Mouse (Mus musculus): Measurements from ENCODE around the gene Phf6.
"Not testable (repeated sequence)": the region's sequence is repeated elsewhere in the genome, so short reads cannot be mapped to it uniquely, and the experiment has no call there.

Gene Phf6

GRCm38 (mm10) chrX:52911587-52912371, at the start of gene Phf6:
Phf6 (plus strand) TSS chrX:52912266.
- peak; percentile 73 to 86 for DNase-seq (ENCODE audit: low spot score in 2 of 2)

GRCm38 (mm10) chrX:52864126-52864525, 47.9 kb upstream of the Phf6 start:
- no peak for DNase-seq (ENCODE audit: low spot score in 2 of 2)

DNA sequence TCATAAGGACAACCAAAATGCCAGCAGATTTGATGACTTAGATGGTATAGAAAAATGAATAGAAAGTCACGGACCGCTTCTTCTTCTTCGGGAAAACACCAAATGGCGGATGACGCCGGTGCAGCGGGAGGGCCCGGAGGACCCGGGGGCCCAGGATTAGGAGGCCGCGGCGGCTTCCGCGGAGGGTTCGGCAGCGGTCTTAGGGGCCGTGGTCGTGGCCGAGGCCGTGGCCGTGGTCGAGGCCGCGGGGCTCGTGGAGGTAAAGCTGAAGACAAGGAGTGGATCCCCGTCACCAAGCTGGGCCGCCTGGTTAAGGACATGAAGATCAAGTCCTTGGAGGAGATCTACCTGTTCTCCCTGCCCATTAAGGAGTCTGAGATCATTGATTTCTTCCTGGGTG, 13.6 kb upstream of the Phf6 start:
- not testable (repeated sequence) for DNase-seq (ENCODE audit: low spot score in 2 of 2)

- DNase-seq (ENCODE audit: low spot score in 2 of 2) = no peak
Observed at GRCm38 (mm10) chrX:52912372-52912728, 284 bp downstream of the Phf6 start.

DNA sequence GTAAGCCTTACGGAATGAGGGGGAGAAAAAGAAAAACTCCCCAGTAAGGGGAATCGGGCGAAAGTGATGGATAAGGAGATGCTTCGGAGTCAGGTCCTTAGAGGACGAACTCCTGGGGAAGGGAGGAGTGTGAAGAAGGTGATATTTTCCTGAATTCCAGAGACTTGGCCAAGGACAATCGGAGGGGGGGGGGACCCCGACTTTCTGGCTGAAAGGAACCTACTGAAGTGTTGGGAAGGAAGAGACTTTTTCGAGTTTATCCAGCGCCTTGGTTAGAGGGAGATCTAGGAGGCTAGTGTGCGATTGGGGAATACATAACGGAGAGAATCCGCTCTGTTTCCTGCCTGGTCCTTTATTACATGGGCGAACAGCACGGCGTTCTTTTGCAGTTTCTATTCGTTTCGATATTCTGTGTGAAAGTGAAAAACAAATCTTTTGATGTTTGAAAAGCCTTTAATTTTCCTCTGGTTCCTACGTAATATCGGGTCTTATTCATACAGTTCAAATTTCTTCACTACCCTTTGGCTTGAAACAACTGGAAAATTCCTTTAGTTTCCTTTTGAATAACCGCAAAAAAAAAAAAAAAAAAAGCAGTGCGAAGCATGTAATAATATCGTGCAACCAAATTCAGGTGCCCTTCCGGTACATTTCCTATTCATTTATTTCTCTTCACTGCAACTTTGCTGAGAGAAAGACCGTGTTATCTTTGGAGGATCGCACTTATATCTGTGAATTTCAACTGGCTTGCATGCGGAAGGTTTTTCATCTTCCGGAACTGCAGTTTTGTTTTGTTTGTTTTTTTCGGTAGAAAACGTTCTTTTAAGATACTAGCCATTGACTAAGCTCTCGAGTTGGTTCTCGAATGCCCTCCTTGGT, 998 bp downstream of the Phf6 start:
- peak in 1 of 2 experiments; percentile 3 for DNase-seq (ENCODE audit: low spot score in 2 of 2)

DNA sequence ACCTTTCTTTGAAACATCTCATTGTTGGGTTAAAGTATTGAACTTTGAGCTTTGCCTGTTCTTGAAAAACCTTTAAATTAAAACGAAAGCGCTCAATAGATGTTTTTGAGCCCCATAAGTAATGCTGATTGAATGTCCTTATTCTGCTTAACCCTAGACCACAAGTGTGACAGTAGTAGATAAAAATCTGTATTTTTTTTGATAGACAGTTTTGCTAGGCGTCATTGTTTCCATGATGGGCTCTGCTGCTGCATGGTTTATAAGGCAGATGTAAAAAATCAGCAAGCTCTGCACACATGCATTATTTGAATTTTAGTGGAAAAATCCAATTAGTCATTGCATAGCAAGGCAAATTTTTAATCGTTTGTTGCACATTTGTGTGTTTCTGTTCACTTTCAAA, 1.8 kb downstream of the Phf6 start:
- DNase-seq (ENCODE audit: low spot score in 2 of 2) = no peak

- no peak for DNase-seq (ENCODE audit: low spot score in 2 of 2)
Observed at GRCm38 (mm10) chrX:52914705-52915104, 2.6 kb downstream of the Phf6 start.

DNA sequence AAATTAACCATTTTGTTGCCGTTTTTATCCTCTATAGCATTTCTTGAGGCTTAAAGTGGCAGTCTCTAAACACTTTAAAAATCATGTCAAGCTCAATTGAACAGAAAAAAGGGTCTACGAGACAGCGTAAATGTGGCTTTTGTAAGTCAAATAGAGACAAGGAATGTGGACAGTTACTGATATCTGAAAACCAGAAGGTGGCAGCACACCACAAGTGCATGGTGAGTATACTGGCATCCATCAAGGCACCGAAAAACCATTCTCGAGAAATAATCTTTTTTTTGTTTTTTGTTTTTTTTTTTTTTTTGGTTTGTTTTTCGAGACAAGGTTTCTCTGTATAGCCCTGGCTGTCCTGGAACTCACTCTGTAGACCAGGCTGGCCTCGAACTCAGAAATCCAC, 4.5 kb downstream of the Phf6 start:
- no peak for DNase-seq (ENCODE audit: low spot score in 2 of 2)

DNA sequence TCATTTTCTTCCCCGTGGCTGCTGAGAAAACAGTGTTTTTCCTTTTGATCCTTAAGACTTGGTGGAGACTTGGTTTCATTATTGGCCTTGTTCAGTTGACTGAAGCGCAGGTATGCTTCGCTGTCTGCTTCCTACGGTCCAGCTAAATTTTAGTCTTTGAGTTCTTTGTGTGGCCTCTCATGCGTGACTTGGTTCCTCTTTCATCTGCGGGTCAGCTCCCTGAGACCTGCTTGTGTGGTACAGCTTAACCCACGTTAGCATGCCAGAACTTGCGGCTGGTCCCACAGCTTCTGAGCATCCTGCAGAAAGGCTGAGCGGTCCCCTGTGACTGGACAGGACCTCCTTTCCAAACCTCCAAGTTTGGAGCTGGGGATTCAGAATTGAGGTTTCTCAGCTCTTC, 14.7 kb downstream of the Phf6 start:
- no peak for DNase-seq (ENCODE audit: low spot score in 2 of 2)

DNA sequence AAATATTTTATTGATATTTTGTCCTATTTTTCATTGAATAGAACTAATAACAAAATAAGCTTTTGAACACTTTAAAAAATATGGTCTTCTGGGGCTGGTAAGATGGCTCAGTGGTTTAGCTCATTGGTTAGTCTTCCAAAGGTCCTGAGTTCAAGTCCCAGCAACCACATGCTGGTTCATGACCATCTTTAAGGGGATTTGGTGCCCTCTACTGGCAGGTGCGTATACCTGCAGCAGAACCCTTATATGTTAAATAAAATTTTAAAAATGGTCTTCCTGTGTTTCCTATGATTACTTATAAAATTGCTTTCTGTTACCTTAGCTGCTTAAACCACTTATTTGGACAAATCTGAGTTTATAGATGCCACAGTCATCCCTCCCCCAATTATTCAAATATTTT, 16.8 kb downstream of the Phf6 start:
- no peak for DNase-seq (ENCODE audit: low spot score in 2 of 2)

DNA sequence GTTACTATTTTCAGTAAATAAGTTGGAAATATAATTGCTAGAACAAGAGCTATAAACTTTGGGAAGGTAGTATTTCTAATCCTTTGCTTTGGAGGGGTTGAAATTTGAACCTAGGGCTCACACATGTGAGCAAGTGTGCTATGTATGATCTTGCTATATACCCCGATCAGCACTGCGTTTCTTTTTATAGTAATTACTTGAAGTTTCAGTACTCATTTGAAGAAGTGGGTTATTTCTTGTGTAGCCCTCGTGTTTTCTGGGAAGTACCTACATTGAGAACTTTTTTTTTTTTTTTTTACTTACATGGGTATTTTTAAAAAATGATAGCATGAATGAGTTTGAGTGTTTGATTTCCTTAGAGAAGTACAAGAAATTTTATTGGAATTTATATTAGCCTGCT, 17.7 kb downstream of the Phf6 start:
- no peak for DNase-seq (ENCODE audit: low spot score in 2 of 2)

DNA sequence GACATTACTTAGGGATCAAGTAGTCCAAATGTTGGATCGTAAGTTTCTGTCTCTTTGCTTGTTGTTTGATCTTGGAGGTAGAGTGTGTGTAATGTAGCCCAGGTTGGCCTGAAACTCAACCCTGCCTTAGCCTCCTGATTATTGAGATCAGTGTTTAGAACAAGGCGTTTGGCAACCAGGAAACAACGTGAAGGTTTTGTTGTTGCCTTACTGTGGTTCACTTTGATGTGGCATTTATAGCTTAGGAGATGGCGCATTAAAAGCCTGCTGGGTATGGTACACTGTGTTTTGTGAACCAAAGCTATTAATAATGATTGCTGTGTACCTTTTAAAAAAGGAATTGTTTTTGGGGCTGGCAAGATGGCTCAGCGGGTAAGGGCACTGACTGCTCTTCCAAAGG, 18.1 kb downstream of the Phf6 start:
- no peak for DNase-seq (ENCODE audit: low spot score in 2 of 2)

- no peak for DNase-seq (ENCODE audit: low spot score in 2 of 2)
Observed at GRCm38 (mm10) chrX:52932161-52932560, 20.1 kb downstream of the Phf6 start.

DNA sequence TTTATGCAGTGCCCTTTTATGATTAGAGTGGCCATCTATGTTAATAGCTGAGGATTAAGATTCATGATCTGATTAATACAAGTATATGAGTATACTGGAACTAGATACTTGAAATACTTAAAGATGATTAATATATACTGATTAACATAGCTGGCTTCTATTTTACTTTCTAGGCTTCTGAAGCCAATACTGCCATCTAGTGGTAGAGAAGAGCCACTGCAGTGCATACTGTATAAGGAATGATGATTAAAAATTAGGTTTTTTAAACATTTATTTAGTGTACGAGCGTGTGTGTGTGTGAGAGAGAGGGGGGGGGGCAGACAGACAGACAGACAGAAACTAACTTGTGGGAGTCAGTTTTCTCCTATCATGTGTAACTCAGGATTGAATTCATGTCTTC, 22.4 kb downstream of the Phf6 start:
- no peak for DNase-seq (ENCODE audit: low spot score in 2 of 2)

DNA sequence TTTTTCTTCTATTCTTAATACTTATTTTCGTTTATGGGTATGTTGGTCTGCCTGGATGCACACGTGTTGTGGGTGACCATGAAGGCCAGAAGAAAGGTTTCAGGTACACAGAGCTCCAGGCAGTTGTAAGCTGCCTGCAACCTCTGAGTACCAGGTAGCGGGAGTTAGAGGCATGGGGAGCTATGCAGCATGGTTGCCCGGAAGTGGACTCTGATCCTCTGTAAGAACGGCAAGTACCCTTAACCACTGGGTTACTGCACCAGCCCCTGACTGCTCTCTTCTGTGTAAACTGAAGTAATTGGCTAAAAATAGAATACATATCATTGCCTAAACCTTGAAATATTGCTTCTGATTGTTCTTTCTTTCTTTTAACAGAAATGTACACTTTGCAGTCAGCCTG, 33.4 kb downstream of the Phf6 start:
- no peak for DNase-seq (ENCODE audit: low spot score in 2 of 2)

GRCm38 (mm10) chrX:52949713-52950112, 37.6 kb downstream of the Phf6 start:
- peak in 1 of 2 experiments; percentile 5 for DNase-seq (ENCODE audit: low spot score in 2 of 2)

DNA sequence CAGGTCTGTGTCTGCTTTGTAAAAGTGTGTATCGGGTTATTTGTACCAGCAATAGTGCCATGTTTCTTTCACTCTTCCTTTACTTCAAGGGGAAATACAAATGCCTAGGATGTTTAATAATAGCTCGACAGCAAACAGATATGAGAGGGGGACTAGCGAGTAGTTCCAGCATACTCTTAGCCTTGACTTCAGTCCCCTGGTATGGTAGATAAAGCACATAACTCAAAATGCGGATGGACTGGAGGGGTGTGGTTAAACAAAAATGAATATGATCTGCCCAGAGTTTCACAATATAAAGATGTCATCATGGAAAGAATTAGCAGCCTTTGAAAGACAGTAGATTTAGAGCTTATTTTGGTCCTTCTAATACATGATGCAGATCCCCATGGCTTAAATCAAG, 44.9 kb downstream of the Phf6 start:
- DNase-seq (ENCODE audit: low spot score in 2 of 2) = no peak

DNA sequence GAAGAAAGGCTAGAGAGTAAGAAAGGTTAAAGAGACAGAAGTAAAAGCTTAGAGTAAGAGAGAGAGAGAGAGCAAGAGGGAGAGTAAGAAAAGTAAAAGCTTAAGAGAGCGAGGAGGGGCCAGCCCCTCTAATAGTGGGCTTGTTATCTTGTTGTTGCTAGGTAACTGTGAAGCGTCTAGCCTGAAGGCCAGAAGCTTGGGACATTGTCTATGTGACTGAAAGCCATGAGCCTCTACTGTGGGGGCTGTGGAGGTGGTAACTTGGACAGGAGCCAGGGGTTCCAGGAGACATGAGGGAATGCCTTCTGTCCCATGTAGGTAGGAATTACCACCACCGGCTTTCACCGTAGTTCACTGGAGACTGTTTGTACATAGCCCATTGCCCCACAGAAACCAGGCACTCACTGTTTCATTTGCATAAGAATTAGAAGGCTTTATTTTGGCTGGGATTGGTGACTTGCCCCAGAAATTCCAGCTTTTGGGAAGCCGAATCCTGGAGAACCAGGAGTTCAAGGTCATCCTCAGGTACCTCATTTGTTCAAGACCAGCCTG, 49.6 kb downstream of the Phf6 start:
- no peak for DNase-seq (ENCODE audit: low spot score in 2 of 2)

DNA sequence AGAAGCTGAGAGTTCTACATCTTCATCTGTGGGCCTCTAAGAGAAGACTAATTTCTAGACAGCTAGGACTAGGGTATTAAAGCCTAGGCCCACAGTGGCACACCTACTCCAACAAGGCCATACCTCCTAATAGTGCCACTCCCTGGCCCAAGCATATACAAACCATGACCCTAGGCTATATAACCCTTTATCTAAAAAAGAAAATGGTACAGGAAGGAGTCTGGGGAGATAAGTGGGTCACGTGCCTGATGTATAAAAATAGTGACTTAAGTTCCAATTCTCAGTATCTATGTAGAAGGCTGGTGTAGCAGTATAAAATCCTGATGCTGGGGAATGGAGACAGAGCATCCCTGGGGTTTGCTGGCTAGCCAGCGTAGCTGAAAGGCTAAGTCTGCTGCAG, 53.1 kb downstream of the Phf6 start:
- no peak for DNase-seq (ENCODE audit: low spot score in 2 of 2)

DNA sequence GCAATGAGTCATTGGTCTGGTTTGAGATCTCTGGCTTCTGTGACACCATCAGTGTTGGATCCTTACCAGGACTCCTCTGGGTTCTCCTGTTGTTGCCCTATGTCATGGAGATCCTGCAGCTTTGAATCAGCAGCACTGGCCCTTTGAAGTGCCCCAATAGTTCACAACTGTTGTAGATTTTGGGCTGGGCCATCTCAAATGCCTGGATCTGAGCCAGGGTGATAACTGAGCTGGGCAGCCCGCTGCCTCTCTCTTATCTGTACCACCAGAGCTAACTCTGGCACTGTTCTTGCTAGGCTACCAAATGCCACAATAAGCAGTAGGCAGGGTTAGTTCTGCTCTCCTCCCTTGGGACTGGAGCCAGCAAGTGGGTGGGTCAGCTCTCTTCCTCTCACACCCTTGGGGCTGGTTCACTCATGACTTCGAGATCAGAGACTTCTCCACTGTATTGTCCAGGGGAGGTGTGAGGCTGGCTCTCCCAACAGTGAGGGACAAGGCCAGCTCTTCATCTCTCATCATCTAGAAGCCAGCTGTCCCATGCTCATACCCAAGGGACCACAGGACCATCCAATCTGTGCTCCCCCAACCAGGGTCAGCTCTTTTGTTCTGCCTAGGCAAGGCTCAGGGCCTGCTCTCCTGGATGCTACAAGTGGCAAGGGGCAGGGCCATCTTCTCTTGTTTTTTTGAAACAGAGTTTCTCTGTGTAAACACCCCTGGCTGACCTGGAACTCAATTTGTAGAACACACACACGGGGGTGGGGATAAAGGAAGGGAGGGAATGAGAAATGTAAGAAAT, 59.3 kb downstream of the Phf6 start:
- no peak for DNase-seq (ENCODE audit: low spot score in 2 of 2)

- no peak for DNase-seq (ENCODE audit: low spot score in 2 of 2)
Observed at GRCm38 (mm10) chrX:52972129-52972528, 60.1 kb downstream of the Phf6 start.

DNA sequence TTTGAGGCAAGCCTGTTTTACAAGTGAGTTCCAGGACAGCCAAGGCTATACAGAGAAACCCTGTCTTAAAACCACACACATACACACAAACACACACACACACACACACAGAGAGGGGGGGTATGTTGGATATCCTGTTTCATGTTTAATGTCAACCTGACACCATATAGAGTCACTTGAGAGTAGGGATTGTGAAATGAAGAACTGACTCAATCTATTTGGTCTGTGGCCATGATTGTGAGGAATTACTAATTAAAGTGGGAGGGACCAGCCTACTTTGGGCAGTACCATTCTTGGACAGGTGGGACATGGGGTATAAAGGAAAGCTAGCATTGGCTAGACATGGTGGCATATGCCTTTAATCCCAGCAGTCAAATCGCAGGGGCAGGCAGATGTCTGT, 60.6 kb downstream of the Phf6 start:
- no peak for DNase-seq (ENCODE audit: low spot score in 2 of 2)

Measured in cerebellum, postnatal 4 days (tissue).